Mouse (Mus musculus) hindbrain, embryonic 10.5 days (tissue): ENCODE data around the gene Lnpep. TPM values are rescaled to one million over a fixed set of nuclear protein-coding genes. Genes with fewer than 3 reads are reported as not detected.
"Not testable (repeated sequence)": the region's sequence is repeated elsewhere in the genome, so short reads cannot be mapped to it uniquely, and the experiment has no call there.

Source experiments
- DNase-seq: peaks from one replicate; pipeline ENCODE4 v3.0.0-alpha.2; 2017; ENCODE audit warnings: low spot score
- H3K27ac ChIP-seq: fragments of 300-500 bp; sonication (generic); 2 replicates; pipeline ENCODE4 v1.5.1; 2016; ENCODE audit warnings: mild to moderate bottlenecking, moderate library complexity
- H3K27me3 ChIP-seq: fragments of 300-500 bp; sonication (generic); 2 replicates; pipeline ENCODE4 v1.6.1; 2016; ENCODE audit warnings: mild to moderate bottlenecking; ENCODE audit not compliant: poor library complexity, insufficient read depth, severe bottlenecking
- H3K36me3 ChIP-seq: fragments of 300-500 bp; sonication (generic); 2 replicates; pipeline ENCODE4 v1.6.1; 2016; ENCODE audit warnings: mild to moderate bottlenecking, moderate library complexity
- H3K4me1 ChIP-seq: fragments of 300-500 bp; sonication (generic); replicated peaks from 2 replicates; pipeline ENCODE4 v1.6.1; 2016; ENCODE audit warnings: mild to moderate bottlenecking
- H3K4me3 ChIP-seq: fragments of 300-500 bp; sonication (generic); 2 replicates; pipeline ENCODE4 v1.5.1; 2016; ENCODE audit warnings: mild to moderate bottlenecking, moderate library complexity
- H3K9me3 ChIP-seq: fragments of 300-500 bp; sonication (generic); 2 replicates; pipeline ENCODE4 v1.6.1; 2016; ENCODE audit warnings: mild to moderate bottlenecking, moderate library complexity
- WGBS: fragments of 180-500 bp; shearing (Covaris S2); methylation state at CpG from one replicate; pipeline ENCODE4 v1.1.7; 2016; 5-methylcytosine and 5-hydroxymethylcytosine counted together
- polyA plus RNA-seq: library from polyadenylated mRNA; unstranded; fragments of >200 nt; fragmentation: Nextera tagmentation; extraction: Ambion mirVana; gene quantifications from 2 replicates; pipeline ENCODE4 v1.2.1, GENCODE M21; 2016

The Lnpep gene
- 6.2 and 7.2 TPM in 2 replicates for polyA plus RNA-seq

- under 1% methylated on average over 44 of the region's 44 CpGs for WGBS
- Histone ChIP-seq H3K4me3 (peak within 1 kb of the TSS; percentile 97), H3K36me3 (no peaks in the 10 kb centered on the region), H3K9me3 (no peaks in the 10 kb centered on the region), H3K4me1 (peaks cover 26% of the 10 kb centered on the region), H3K27ac (peak within 1 kb of the TSS; percentile 98), H3K27me3 (no peaks in the 10 kb centered on the region)
- peak; percentile 93 for DNase-seq
These were observed at the start of gene Lnpep for GRCm38 (mm10) chr17:17624957-17625586. Lnpep (minus strand) TSS chr17:17625050.

DNA sequence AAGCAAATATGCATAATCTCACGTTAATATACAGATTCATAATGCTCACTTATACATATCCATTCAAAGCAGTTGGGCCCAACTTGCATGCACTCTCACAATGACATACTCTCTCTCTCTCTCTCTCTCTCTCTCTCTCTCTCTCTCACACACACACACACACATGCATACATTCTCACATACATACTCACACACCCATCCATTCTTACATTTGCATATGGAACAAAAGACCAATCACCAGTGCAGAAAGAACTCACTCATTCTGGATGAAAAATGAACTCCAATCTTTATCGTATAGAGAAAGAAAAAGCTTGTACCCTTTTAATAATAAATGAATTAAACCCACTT lies 31.0 kb upstream of the Lnpep start:
- Histone ChIP-seq H3K27ac (no peak overlapping the region), H3K4me1 (0 out of 2 replicates have a peak, but pooled peaks cover 3% of the 10 kb centered on the region), H3K4me3 (no peak overlapping the region), H3K27me3 (no peaks in the 10 kb centered on the region), H3K36me3 (no peaks in the 10 kb centered on the region), H3K9me3 (no peaks in the 10 kb centered on the region; the same call in 1 of the 2 replicates)
- WGBS, result 52% methylated on average over 2 of the region's 2 CpGs
- no peak for DNase-seq

GRCm38 (mm10) chr17:17654997-17655828 lies 30.4 kb upstream of the Lnpep start:
- DNase-seq, result no peak
- Histone ChIP-seq H3K27ac (no peak overlapping the region), H3K9me3 (no peaks in the 10 kb centered on the region; the same call in 1 of the 2 replicates), H3K36me3 (no peaks in the 10 kb centered on the region), H3K4me3 (no peak overlapping the region), H3K4me1 (0 out of 2 replicates have a peak, but pooled peaks cover 3% of the 10 kb centered on the region), H3K27me3 (no peaks in the 10 kb centered on the region)
- 35% methylated on average over 10 of the region's 10 CpGs for WGBS

DNA sequence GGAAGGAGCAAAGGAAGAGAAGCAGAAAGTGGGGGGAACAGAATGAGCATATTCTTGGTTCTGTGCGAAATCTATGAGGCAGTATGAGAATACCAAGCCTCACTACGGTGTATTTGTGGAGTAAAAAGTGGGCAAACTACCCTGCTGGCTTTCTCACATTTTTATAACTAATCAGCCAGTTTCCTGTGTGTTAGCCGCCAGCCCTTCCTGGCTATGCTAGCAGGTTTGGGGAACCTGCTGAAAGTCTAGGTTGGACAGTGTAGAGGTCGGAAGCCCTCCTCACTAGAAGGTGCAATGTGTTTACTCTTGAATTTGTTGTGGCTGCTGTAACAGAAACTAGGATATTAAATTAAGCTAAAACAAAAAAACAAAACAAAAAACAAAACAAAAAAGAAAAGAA lies 27.7 kb upstream of the Lnpep start:
- 0 out of 2 replicates have a peak, but pooled peaks cover 3% of the 10 kb centered on the region for H3K4me1 ChIP-seq
- H3K27ac ChIP-seq, result no peak overlapping the region
- H3K27me3 ChIP-seq, result no peaks in the 10 kb centered on the region
- H3K9me3 ChIP-seq, result no peaks in the 10 kb centered on the region
- H3K4me3 ChIP-seq, result no peak overlapping the region
- no peaks in the 10 kb centered on the region for H3K36me3 ChIP-seq
- no peak for DNase-seq
- 82% methylated on average over 4 of the region's 4 CpGs for WGBS

GRCm38 (mm10) chr17:17645738-17646137 lies 20.9 kb upstream of the Lnpep start:
- no peaks in the 10 kb centered on the region for H3K27me3 ChIP-seq
- no peaks in the 10 kb centered on the region for H3K36me3 ChIP-seq
- no peak overlapping the region for H3K27ac ChIP-seq
- DNase-seq, result peak; percentile 21
- H3K9me3 ChIP-seq, result no peaks in the 10 kb centered on the region
- no peaks in the 10 kb centered on the region for H3K4me1 ChIP-seq
- no peak overlapping the region for H3K4me3 ChIP-seq
- 5% methylated on average over 3 of the region's 3 CpGs for WGBS

DNA sequence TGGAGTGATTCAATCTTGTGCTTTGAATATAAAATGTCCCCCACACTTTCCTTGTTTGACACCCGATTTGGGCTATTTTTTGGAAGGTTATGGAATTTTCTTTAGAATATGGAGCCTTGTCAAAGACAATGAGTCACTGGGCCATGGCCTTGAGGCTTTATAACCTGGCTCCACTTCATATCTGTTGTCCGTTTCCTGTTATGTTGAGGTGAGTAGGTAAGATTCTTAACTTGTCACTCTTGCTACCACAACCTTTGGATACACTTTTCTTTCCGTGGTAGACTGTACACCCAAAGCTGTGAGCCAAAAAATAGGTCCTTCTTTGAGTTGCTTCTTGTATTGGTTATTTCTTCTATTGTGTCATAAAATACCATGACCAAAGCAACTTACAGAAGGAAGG lies 12.5 kb upstream of the Lnpep start:
- Histone ChIP-seq H3K4me3 (no peak overlapping the region), H3K27me3 (no peaks in the 10 kb centered on the region), H3K4me1 (no peaks in the 10 kb centered on the region), H3K9me3 (no peaks in the 10 kb centered on the region), H3K27ac (no peak overlapping the region), H3K36me3 (no peaks in the 10 kb centered on the region)
- no peak for DNase-seq
- WGBS, result 85% methylated on average over 3 of the region's 3 CpGs

GRCm38 (mm10) chr17:17636147-17636546 lies 11.3 kb upstream of the Lnpep start:
- no peak overlapping the region for H3K27ac ChIP-seq
- H3K36me3 ChIP-seq, result no peaks in the 10 kb centered on the region
- 46% methylated on average over 3 of the region's 3 CpGs for WGBS
- no peak overlapping the region for H3K4me3 ChIP-seq
- H3K9me3 ChIP-seq, result no peaks in the 10 kb centered on the region
- no peaks in the 10 kb centered on the region for H3K4me1 ChIP-seq
- DNase-seq, result no peak
- H3K27me3 ChIP-seq, result no peaks in the 10 kb centered on the region

GRCm38 (mm10) chr17:17634033-17634432 lies 9.2 kb upstream of the Lnpep start:
- H3K27me3 ChIP-seq, result no peaks in the 10 kb centered on the region
- H3K27ac ChIP-seq, result no peak overlapping the region
- no peaks in the 10 kb centered on the region for H3K36me3 ChIP-seq
- H3K9me3 ChIP-seq, result no peaks in the 10 kb centered on the region
- DNase-seq, result no peak
- WGBS, result 89% methylated on average over 2 of the region's 2 CpGs
- no peak overlapping the region for H3K4me3 ChIP-seq
- no peaks in the 10 kb centered on the region for H3K4me1 ChIP-seq

DNA sequence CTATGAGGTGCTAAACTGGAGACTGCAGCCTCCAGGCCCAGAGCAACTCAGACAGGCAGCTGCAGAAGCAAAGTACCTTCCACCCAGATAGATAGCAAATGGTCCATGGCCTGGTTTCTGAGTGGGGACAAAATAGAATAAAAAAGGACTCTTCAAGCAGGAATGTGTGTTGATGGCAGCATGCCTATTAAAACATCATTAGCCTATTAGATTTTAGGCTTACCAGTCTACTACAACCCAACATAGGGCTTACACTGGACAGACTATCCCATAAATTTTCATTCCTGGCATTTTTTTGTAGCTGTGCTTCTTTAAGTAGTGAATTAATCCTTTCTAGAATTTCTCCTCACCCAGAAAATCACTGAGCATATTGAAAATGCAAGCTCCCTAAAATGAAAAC lies 7.1 kb upstream of the Lnpep start:
- no peaks in the 10 kb centered on the region for H3K36me3 ChIP-seq

GRCm38 (mm10) chr17:17628237-17628879 lies 3.5 kb upstream of the Lnpep start:
- not testable (repeated sequence) for H3K4me3 ChIP-seq, DNase-seq, H3K36me3 ChIP-seq, H3K27ac ChIP-seq, H3K27me3 ChIP-seq, H3K9me3 ChIP-seq
- WGBS, result 94% methylated on average over 7 of the region's 7 CpGs
- peaks cover 12% of the 10 kb centered on the region for H3K4me1 ChIP-seq

More for the DNA sequence above, 7.1 kb upstream of the Lnpep start:
- Histone ChIP-seq H3K9me3 (no peaks in the 10 kb centered on the region), H3K27ac (no peak overlapping the region), H3K4me1 (no peaks in the 10 kb centered on the region), H3K4me3 (no peak overlapping the region), H3K27me3 (no peaks in the 10 kb centered on the region)
- DNase-seq, result no peak

DNA sequence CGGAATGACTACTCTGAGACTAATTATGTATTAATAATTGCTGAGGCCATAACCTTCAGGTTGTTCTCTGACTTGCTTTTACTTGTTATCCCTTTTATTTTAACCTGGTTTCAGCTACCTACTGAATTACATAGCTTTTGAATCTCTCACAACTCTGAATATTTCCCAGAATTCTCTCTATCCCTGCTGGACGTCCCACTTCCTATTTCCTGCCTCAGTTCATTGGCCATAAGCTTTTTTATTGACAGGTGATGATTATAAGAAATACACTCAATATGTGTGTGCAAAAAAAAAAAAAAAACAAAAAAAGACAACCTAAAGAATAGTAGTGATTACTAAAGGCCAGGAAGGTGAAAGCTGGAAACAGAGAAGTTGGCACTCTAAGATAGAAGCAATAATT lies 2.7 kb upstream of the Lnpep start:
- 91% methylated on average over 2 of the region's 2 CpGs for WGBS
- no peak for DNase-seq
- Histone ChIP-seq H3K36me3 (no peaks in the 10 kb centered on the region), H3K27ac (no peak overlapping the region), H3K4me3 (no peak overlapping the region), H3K27me3 (no peaks in the 10 kb centered on the region), H3K9me3 (no peaks in the 10 kb centered on the region), H3K4me1 (peaks cover 20% of the 10 kb centered on the region)

GRCm38 (mm10) chr17:17625887-17626679 lies 1.2 kb upstream of the Lnpep start:
- no peaks in the 10 kb centered on the region for H3K27me3 ChIP-seq
- no peak for DNase-seq
- peak overlapping the region; percentile 98 for H3K27ac ChIP-seq
- no peaks in the 10 kb centered on the region for H3K9me3 ChIP-seq
- 62% methylated on average over 7 of the region's 7 CpGs for WGBS
- H3K36me3 ChIP-seq, result no peaks in the 10 kb centered on the region
- H3K4me1 ChIP-seq, result peaks cover 26% of the 10 kb centered on the region
- peak overlapping the region; percentile 97 for H3K4me3 ChIP-seq
